Mouse (Mus musculus): ENCODE results near the gene Ttll12.

- TF ChIP-seq POLR2A (IDR thresholded peaks at IDR 0.05; ENCODE audit: insufficient read depth, low read depth, low read length) (peak; percentile 88), CTCF (IDR thresholded peaks at IDR 0.05) (peak; percentile 10; the same call in 1 of the 2 replicates)
Measured at GRCm38 (mm10) chr15:83555161-83555974, 39.6 kb downstream of the Ttll12 start.
